Mouse (Mus musculus) CD4-positive, CD25-positive, alpha-beta regulatory T cell, adult 9 weeks (primary cell): ENCODE measurements around the gene Csmd2. TPM values are rescaled to one million over a fixed set of nuclear protein-coding genes. Genes with fewer than 3 reads are reported as not detected.

ENCODE experiments used
- polyA plus RNA-seq: library from polyadenylated mRNA; unstranded; fragments of 100-300 nt; shearing (Covaris generic); gene quantifications from one replicate; pipeline ENCODE4 v1.2.1, GENCODE M21; 2017

Csmd2 gene
- polyA plus RNA-seq: not detected

DNA sequence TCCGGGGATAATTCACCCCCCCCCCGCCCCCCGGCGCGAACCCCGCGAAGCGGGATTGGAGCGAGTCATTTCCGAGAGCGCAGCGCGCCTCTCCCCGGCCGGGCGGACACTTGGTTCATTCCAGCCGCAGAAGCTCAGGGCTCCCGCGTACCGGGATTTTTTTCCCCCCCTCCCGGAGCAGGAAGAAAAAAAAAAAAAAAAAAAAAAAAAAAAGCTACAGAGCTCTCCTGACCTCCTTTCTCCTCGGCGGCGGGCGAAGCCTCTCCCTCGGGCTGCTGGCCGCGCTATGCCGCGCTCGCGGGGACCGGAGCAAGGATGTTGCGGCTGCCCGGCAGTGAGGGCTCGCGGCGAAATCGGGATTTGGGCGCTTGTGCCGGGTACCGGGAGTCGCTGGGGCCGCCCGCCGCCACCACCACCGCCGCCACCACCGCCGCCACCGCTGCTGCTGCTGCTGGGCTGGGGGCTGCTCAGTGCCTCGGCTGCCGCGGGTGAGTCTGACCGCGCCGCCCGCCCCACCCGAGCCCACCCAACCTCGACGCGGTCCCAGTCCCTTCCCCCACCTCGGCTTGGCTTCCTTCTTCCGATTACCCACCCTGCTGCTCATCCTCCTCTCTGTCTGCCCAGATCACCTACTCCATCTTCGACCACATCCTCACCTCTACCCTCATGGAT, at the start of gene Csmd2:
Csmd2 (plus strand) TSS at position 74 of the 672 bp plus-strand sequence.

DNA sequence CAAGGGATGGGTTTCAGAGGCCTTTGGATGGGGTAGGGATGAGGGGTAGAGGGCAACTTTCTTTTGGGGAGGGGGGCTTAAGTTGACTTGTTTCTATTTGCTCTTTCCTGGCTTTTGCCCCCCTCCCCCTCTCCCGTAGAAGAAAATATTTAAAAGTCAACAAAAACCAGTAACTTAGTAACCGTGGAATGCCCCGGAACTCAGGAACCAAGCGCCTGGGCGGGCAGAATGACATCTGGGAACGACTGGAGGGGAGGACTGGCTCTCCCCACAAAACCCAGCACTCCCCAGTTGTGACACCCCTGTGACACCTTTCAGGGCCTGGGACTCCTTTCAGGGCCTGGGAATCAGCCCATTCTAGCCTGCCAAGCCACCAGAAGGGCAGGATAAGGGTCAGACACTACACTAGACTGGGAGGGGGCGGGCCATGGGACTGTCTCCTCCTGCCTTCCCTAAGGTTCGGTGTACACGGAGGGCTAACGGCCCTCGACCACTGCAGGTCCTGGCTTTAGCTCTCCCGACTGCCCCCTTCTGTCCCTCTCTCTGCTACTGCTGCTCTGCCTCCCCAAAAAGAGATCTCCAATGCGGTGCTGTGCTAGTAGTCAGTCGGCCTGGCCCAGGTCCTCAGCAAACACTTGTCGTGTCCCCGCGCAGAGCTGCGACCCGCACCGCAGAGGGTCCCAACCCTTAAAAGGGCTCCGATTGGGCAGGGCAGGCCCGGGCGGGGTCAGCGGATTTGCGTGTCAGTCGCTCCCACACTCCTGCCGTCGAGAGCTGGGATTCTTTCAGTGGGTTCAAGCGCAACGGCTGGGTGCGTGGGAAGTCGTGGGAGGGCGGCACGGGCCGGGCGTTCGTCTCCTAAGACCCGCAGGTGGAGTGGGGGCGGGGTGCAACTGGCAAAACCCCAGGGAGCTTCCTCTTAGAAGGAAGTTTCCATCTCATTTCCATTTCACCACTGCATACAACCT, 16.5 kb upstream of the Csmd2 start, which contains the start of gene CK137956:
CK137956 (minus strand) TSS at position 51 of the 968 bp plus-strand sequence.

DNA sequence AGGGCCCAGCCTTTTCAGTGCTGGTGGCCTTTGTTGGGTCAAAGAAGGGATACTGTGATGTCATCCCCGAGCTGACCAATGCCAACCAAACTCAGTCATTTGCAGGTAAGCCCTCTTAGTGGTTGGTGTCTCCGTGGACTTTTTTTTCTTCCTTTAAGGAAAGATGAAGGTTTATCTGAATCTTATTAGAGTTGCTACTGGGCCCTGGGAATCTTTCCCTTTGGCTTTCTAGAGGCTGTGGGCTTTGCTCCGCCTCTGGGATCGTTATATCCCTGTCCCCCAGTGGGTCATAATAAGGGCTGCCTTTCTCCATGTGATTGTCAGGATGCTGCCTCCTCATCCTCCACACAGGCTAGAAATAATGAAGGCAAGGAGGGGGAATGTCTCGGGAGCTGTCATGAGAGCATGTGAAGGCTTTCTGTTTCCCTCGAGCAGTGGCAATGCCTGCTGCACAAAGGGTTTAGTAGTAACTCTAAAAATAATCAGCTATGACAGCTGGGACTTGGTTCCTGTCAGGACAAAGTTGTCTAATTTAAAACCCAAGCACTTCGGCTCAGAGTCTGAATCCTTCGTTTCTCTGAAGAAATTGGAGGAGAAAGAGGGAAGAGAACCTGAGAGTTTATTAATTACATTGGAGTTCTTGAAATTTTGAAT, 273.4 kb downstream of the Csmd2 start, which contains the start of gene Hmgb4:
Hmgb4 (minus strand) TSS at position 51 of the 654 bp plus-strand sequence.

DNA sequence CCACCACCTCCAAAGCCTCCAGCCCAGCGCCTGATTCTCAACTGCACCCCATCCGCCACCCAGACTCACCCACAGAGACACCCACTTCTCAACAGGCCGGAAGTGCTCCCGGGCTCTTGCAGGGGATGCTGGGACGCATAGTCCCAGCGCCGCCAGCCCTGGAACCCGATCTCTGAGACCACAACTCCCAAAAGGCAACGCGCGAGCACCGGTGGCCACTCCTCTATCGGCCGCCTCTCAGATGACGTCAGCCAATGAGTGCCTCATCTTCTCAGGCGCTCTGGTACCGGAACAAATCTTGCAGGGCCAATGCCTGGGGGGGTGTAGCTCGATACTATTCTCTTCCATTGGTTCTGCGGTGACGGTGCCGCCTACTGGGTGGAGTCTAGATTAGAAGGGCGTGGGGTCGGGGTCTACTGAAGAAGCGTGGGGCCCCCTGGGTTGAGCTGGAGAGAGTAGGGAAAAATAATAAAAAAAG, 622.3 kb downstream of the Csmd2 start, which contains the start of gene Zscan20:
Zscan20 (minus strand) TSS at position 174 of the 478 bp plus-strand sequence.

Other genes with a start within 250 kb of the Csmd2 start
- not detected for gene CK137956, start 16.9 kb upstream of the Csmd2 start, polyA plus RNA-seq